Mouse (Mus musculus) olfactory bulb, adult 2 months (tissue): ENCODE results near the gene Ntrk3. TPM values are rescaled to one million over a fixed set of nuclear protein-coding genes. Genes with fewer than 3 reads are reported as not detected.

Experiments
- H3K27ac ChIP-seq: fragments of 200-500 bp; 2 replicates; pipeline ENCODE4 v1.5.1; 2012; ENCODE audit warnings: low read depth, low read length; ENCODE audit not compliant: insufficient read depth
- H3K4me1 ChIP-seq: fragments of 200-500 bp; 2 replicates; pipeline ENCODE4 v1.6.1; 2012; ENCODE audit warnings: low read length; ENCODE audit not compliant: control insufficient read depth, insufficient read depth
- H3K4me3 ChIP-seq: fragments of 200-500 bp; 2 replicates; pipeline ENCODE4 v1.5.1; 2012; ENCODE audit warnings: mild to moderate bottlenecking, low read depth, low read length, moderate library complexity; ENCODE audit not compliant: insufficient read depth
- CTCF ChIP-seq: fragments of 200-500 bp; IDR thresholded peaks from 2 replicates; pipeline ENCODE4 v1.5.1; 2012; ENCODE audit warnings: low read depth, mild to moderate bottlenecking, low read length, moderate library complexity; ENCODE audit not compliant: insufficient read depth
- POLR2A ChIP-seq: fragments of 200-500 bp; IDR thresholded peaks from 2 replicates; pipeline ENCODE4 v1.6.1; 2012; ENCODE audit warnings: mild to moderate bottlenecking, low read depth, low read length, moderate library complexity; ENCODE audit not compliant: insufficient read depth
- WGBS: fragments of 180-500 bp; shearing (Covaris S2); methylation state at CpG from one replicate; pipeline ENCODE4 v1.1.7; 2018; 5-methylcytosine and 5-hydroxymethylcytosine counted together
- polyA plus RNA-seq: library from polyadenylated mRNA; stranded (reverse); fragments of >200 nt; gene quantifications from 2 replicates; pipeline ENCODE4 v1.2.4, GENCODE M21; 2012; ENCODE audit warnings: low replicate concordance; ENCODE audit not compliant: missing spikeins, insufficient read depth, insufficient read length

Gene Ntrk3
- polyA plus RNA-seq, 1 experiment: 50.1 TPM

- Histone ChIP-seq H3K4me1 (peaks cover 6% of the 10 kb centered on the region; the same call in 1 of the 2 replicates), H3K27ac (no peak overlapping the region), H3K4me3 (no peak overlapping the region)
- TF ChIP-seq CTCF (no peak), POLR2A (no peak)
- 98% methylated on average over 3 of the region's 3 CpGs for WGBS
Observed at GRCm38 (mm10) chr7:78763801-78764200, 26.0 kb upstream of the Ntrk3 start.

- Histone ChIP-seq H3K4me3 (no peak overlapping the region), H3K27ac (no peak overlapping the region), H3K4me1 (peaks cover 8% of the 10 kb centered on the region)
- TF ChIP-seq POLR2A (no peak), CTCF (no peak)
- WGBS: 22% methylated on average over 8 of the region's 8 CpGs
Observed at GRCm38 (mm10) chr7:78754458-78755000, 16.7 kb upstream of the Ntrk3 start.

GRCm38 (mm10) chr7:78753752-78754457 lies 16.1 kb upstream of the Ntrk3 start:
- Histone ChIP-seq H3K4me3 (no peak overlapping the region), H3K27ac (no peak overlapping the region), H3K4me1 (peaks cover 8% of the 10 kb centered on the region)
- WGBS: 54% methylated on average over 7 of the region's 7 CpGs
- TF ChIP-seq CTCF (no peak), POLR2A (no peak)

GRCm38 (mm10) chr7:78752961-78753360 lies 15.1 kb upstream of the Ntrk3 start:
- Histone ChIP-seq H3K4me3 (no peak overlapping the region), H3K4me1 (peaks cover 8% of the 10 kb centered on the region), H3K27ac (no peak overlapping the region)
- 96% methylated on average over 4 of the region's 4 CpGs for WGBS
- TF ChIP-seq POLR2A: no peak
- TF ChIP-seq CTCF: no peak

DNA sequence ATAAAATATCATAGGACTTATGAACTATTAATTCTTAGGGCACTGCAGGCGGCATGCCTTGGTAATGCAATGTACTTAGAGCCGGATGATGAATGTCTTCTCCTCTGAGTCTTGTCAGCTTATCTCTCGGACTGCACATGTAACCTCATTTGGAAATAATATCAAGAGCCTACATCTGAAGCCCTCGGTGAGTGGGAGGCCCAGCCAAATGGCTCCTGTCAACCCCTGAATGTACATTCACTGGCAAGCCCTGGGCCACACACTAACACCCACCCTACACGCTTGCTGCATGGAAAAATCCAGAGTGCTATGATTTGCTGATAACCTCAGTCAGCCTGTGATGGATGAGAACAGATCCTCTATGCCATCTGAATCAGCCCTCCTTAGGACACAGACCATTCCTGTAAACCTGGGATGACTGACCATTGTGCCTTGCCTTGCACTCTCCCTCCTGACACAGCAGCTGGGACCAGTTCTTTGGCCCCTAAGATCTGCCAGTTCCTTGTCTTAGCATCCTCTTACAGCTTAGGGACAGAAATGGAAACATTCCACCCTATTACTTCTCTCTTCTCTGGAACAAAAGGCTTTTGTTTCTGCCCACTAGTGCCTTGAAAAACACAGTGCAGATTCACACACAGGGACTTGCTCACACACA lies 6.0 kb upstream of the Ntrk3 start:
- H3K4me1 ChIP-seq: peaks cover 3% of the 10 kb centered on the region; the same call in 1 of the 2 replicates
- 84% methylated on average over 5 of the region's 5 CpGs for WGBS
- TF ChIP-seq POLR2A (no peak), CTCF (no peak)
- no peak overlapping the region for H3K4me3 ChIP-seq
- no peak overlapping the region for H3K27ac ChIP-seq

DNA sequence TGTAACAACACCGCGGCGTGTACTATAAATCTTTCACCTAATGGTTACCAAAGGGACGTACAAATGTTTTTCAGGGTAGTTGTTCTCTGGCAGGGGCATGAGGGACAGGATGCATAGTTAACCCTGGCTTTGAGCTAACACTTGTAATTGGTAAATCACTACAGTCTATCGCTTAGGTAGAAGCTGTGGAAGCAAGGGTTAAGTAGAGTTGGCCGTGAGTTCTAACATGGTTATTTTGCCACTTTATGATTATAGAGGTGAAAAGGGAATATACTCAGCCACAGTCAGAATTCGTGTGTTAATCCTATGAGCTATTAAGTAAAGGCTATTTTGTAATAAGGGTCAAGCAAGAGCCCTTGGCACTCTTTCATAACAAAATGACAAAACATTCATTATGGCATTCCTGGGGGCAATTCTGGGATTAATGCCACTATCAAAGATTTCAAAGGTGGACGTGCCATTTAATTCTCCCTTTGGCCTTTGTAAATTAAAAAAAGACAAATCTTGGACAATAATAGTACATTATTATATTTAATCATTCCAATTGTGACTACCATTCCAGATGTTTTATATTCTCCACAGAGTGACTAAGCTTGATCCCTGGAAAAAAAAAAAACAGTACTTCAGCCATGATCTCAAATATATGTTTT lies 1.7 kb upstream of the Ntrk3 start:
- TF ChIP-seq POLR2A (no peak), CTCF (no peak)
- H3K27ac ChIP-seq: no peak overlapping the region
- 84% methylated on average over 8 of the region's 8 CpGs for WGBS
- H3K4me1 ChIP-seq: peaks cover 3% of the 10 kb centered on the region; the same call in 1 of the 2 replicates
- no peak overlapping the region for H3K4me3 ChIP-seq

DNA sequence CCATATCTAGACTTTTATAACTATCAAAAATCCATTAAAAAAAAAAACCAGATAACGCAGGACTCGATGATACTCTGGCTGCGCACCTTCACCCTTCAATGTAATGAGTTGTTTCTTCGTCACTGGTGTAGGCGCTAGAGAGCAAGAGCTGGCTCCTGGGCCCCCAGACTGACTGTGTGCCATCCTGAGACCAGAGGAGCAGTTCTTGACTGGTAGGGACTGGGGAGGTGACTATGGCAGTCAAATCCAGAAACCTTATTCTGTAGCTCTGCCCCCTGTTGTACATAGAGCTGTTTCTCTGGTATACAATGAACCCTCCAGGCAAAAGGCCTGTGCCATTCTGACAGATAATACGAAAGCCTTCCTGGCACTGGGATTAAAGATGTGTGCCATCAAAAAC lies 616 bp downstream of the Ntrk3 start:
- Histone ChIP-seq H3K4me1 (no peaks in the 10 kb centered on the region), H3K4me3 (no peak overlapping the region), H3K27ac (no peak overlapping the region)
- WGBS: 96% methylated on average over 6 of the region's 6 CpGs
- no peak for TF ChIP-seq CTCF

- Histone ChIP-seq H3K27ac (no peak overlapping the region), H3K4me3 (no peak overlapping the region), H3K4me1 (no peaks in the 10 kb centered on the region)
- TF ChIP-seq POLR2A: no peak
- TF ChIP-seq CTCF: no peak
- 56% methylated on average over 8 of the region's 8 CpGs for WGBS
Observed at GRCm38 (mm10) chr7:78731391-78731790, 6.4 kb downstream of the Ntrk3 start.

DNA sequence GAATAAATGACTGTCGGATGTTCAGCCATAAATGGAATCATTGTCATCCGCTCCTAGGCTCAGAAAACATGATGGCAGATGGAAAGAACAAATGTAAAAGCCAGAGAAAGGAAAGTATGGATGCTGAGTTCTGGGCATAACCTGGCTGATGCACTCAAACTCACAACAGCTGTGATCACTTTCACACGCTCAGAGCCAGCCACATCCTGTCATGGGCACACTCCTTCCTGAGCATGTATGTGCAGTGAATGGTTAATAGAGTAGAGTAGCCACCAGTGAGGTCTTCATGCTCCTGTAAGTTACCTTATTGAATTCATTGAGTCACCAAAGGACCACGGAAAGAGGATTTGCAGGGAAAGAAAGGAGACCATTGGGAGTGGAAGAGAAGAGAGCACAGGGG lies 13.2 kb downstream of the Ntrk3 start:
- no peak for TF ChIP-seq POLR2A
- no peak for TF ChIP-seq CTCF
- 76% methylated on average over 4 of the region's 4 CpGs for WGBS
- Histone ChIP-seq H3K4me3 (no peak overlapping the region), H3K4me1 (no peaks in the 10 kb centered on the region), H3K27ac (no peak overlapping the region)
